Mouse (Mus musculus): Measurements from ENCODE around the gene Add2.

GRCm38 (mm10) chr6:86060170-86060569, 31.7 kb downstream of the Add2 start:
- TF ChIP-seq CTCF (IDR thresholded peaks at IDR 0.05; ENCODE audit: insufficient read depth, low read length) (no peak), POLR2A (IDR thresholded peaks at IDR 0.05; ENCODE audit: borderline replicate concordance, extremely low read depth, low read depth, low read length) (no peak)
